Mouse (Mus musculus): ENCODE results near the gene Pald1. TPM values are rescaled to one million over a fixed set of nuclear protein-coding genes. Genes with fewer than 3 reads are reported as not detected.

Gene Pald1
- total RNA-seq, 1 experiment from 2014 or later: 1.8 TPM

- no peak for ATAC-seq (replicated peaks; ENCODE audit: insufficient number of reproducible peaks, low FRiP score, low TSS enrichment, poor library complexity, severe bottlenecking)
Observed at GRCm38 (mm10) chr10:61272089-61272626, 111.2 kb downstream of the Pald1 start.

Other genes starting within 250 kb of the Pald1 start
- gene Sgpl1, start 235.8 kb downstream of the Pald1 start, total RNA-seq (2017): 60.5 to 72.5 TPM (median 69.9 TPM) in 3 replicates
- gene Tbata, start 211.6 kb downstream of the Pald1 start, total RNA-seq (2017): not detected in 3 replicates
- gene Adamts14, start 110.1 kb downstream of the Pald1 start, total RNA-seq (2017): 25.6 to 108 TPM (median 30.9 TPM) in 3 replicates
- gene Prf1, start 85.7 kb downstream of the Pald1 start, total RNA-seq (2017): 250 to 831 TPM (median 313 TPM) in 3 replicates
- 0.49 TPM in 1 of 3 replicates, not detected in the others for gene Nodal, start 34.4 kb upstream of the Pald1 start, total RNA-seq (2017)
- 9.4 to 20.7 TPM (median 11.8 TPM) in 3 replicates for gene Eif4ebp2, start 69.1 kb upstream of the Pald1 start, total RNA-seq (2017)
- gene Lrrc20, start 92.3 kb upstream of the Pald1 start, total RNA-seq (2017): 2.1 to 4.9 TPM (median 3.3 TPM) in 3 replicates
- not detected in 3 replicates for gene Npffr1, start 212.0 kb upstream of the Pald1 start, total RNA-seq (2017)